Mouse (Mus musculus): ENCODE data around the gene Fbf1. TPM values are rescaled to one million over a fixed set of nuclear protein-coding genes. Genes with fewer than 3 reads are reported as not detected.
"Not testable (repeated sequence)": the region's sequence is repeated elsewhere in the genome, so short reads cannot be mapped to it uniquely, and the experiment has no call there.

The Fbf1 gene
- polyA plus RNA-seq, 1 experiment from 2014 or later, result 38.7 TPM

- H3K9ac ChIP-seq (replicated peaks; ENCODE audit: low read length), result peak overlapping the region; percentile 58
- H3K4me1 ChIP-seq (ENCODE audit: insufficient read depth, low read length), result peaks cover 56% of the 10 kb centered on the region
- peak overlapping the region; percentile 40 for H3K4me2 ChIP-seq (replicated peaks; ENCODE audit: low read depth, low read length)
- H3K9me3 ChIP-seq (ENCODE audit: low read length), result peaks cover 5% of the 10 kb centered on the region; the same call in 1 of the 2 replicates
- WGBS, result 47% methylated on average over 14 of the region's 14 CpGs
- no peaks in the 10 kb centered on the region for H3K36me3 ChIP-seq (ENCODE audit: insufficient read depth, low read length)
- H3K27ac ChIP-seq (ENCODE audit: low read length), result peak overlapping the region; percentile 99
- peak overlapping the region; percentile 19 for H3K4me3 ChIP-seq (ENCODE audit: low read length)
- no peaks in the 10 kb centered on the region for H3K27me3 ChIP-seq (ENCODE audit: insufficient read depth, low read length)
- peak; percentile 76 for ATAC-seq (ENCODE audit: low FRiP score, low TSS enrichment)
Measured at GRCm38 (mm10) chr11:116098711-116099460, 69.1 kb downstream of the Fbf1 start.

DNA sequence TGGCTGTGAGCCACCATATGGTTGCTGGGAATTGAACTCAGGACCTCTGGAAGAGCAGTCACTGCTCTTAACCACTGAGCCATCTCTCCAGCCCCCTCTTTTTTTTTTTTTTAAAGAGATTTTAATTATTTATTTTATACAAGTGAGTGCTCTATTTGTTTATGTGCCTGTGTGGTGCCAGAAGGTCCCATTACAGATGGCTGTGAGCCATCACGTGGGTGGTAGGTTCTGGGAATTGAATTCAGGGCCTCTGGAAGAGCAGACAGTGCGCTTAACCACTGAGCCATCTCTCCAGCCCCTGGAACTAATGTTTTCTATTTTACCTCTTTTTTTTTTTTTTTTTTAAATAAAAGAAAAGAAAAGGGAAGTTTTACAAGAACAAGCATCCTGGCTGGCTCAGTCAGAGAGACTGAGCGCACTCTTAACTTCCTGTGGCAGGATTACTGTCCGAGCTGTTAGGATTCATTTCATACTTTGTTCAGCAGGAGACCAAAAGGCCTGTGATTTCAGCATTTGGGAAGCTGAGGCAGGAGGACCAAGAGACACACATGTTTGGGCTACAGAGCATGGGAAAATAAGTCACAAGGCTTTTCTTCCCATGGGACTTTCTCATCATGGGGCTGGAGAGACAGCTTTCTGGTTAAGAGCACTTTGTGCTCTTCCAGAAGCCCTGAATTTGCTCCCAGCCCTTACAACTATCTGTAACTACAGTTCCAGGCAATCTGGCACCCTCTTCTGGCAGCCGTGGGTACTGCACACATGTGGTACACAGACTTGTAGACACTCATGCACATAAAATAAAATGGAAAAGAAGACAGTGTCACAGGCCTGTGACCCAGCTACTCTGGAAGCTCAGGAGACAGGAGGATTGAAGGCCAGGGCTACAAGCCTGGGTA lies 71.5 kb downstream of the Fbf1 start:
- ATAC-seq (ENCODE audit: low FRiP score, low TSS enrichment), result no peak
- Histone ChIP-seq H3K36me3 (ENCODE audit: insufficient read depth, low read length) (no peaks in the 10 kb centered on the region), H3K4me1 (ENCODE audit: insufficient read depth, low read length) (peaks cover 34% of the 10 kb centered on the region), H3K4me3 (ENCODE audit: low read length) (no peak overlapping the region), H3K9ac (replicated peaks; ENCODE audit: low read length) (no peak overlapping the region), H3K9me3 (ENCODE audit: low read length) (peaks cover 5% of the 10 kb centered on the region; the same call in 1 of the 2 replicates), H3K4me2 (replicated peaks; ENCODE audit: low read depth, low read length) (no peak overlapping the region), H3K27ac (ENCODE audit: low read length) (no peak overlapping the region), H3K27me3 (ENCODE audit: insufficient read depth, low read length) (no peaks in the 10 kb centered on the region)
- WGBS, result 93% methylated on average over 5 of the region's 5 CpGs

- no peak for ATAC-seq (ENCODE audit: low FRiP score, low TSS enrichment)
- Histone ChIP-seq H3K9me3 (ENCODE audit: low read length) (peaks cover 5% of the 10 kb centered on the region; the same call in 1 of the 2 replicates), H3K9ac (replicated peaks; ENCODE audit: low read length) (no peak overlapping the region), H3K27ac (ENCODE audit: low read length) (peak overlapping the region; percentile 20; the same call in 1 of the 2 replicates), H3K36me3 (ENCODE audit: insufficient read depth, low read length) (no peaks in the 10 kb centered on the region), H3K4me1 (ENCODE audit: insufficient read depth, low read length) (peaks cover 26% of the 10 kb centered on the region), H3K4me3 (ENCODE audit: low read length) (no peak overlapping the region), H3K4me2 (replicated peaks; ENCODE audit: low read depth, low read length) (no peak overlapping the region), H3K27me3 (ENCODE audit: insufficient read depth, low read length) (no peaks in the 10 kb centered on the region)
- WGBS, result 72% methylated on average over 3 of the region's 3 CpGs
Measured at GRCm38 (mm10) chr11:116095573-116095972, 72.4 kb downstream of the Fbf1 start.

- Histone ChIP-seq H3K4me1 (ENCODE audit: insufficient read depth, low read length) (peaks cover 10% of the 10 kb centered on the region), H3K9me3 (ENCODE audit: low read length) (peaks cover 5% of the 10 kb centered on the region; the same call in 1 of the 2 replicates), H3K9ac (replicated peaks; ENCODE audit: low read length) (peak overlapping the region; percentile 15; the same call in 1 of the 2 replicates), H3K36me3 (ENCODE audit: insufficient read depth, low read length) (no peaks in the 10 kb centered on the region), H3K4me2 (replicated peaks; ENCODE audit: low read depth, low read length) (no peak overlapping the region), H3K4me3 (ENCODE audit: low read length) (no peak overlapping the region), H3K27ac (ENCODE audit: low read length) (peak overlapping the region; percentile 73), H3K27me3 (ENCODE audit: insufficient read depth, low read length) (no peaks in the 10 kb centered on the region)
- ATAC-seq (ENCODE audit: low FRiP score, low TSS enrichment), result no peak
- 48% methylated on average over 16 of the region's 16 CpGs for WGBS
Measured at GRCm38 (mm10) chr11:116093771-116094565, 74.0 kb downstream of the Fbf1 start.

DNA sequence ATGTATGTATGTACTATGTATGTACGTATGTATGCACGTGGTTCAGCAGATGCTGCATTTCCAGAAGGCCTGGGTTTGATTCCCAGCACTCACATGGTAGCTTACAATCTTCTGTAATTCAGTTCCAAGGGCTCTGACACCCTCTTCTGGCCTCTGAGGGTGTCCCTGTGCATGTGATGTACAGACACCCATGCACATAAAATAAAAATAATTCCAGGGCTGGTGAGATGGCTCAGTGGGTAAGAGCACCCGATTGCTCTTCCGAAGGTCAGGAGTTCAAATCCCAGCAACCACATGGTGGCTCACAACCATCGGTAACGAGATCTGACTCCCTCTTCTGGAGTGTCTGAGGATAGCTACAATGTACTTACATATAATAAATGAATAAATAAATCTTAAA lies 75.0 kb downstream of the Fbf1 start:
- H3K4me2 ChIP-seq (replicated peaks; ENCODE audit: low read depth, low read length); H3K27me3 ChIP-seq (ENCODE audit: insufficient read depth, low read length); H3K9me3 ChIP-seq (ENCODE audit: low read length); H3K36me3 ChIP-seq (ENCODE audit: insufficient read depth, low read length); H3K4me1 ChIP-seq (ENCODE audit: insufficient read depth, low read length); H3K27ac ChIP-seq (ENCODE audit: low read length); H3K4me3 ChIP-seq (ENCODE audit: low read length); ATAC-seq (ENCODE audit: low FRiP score, low TSS enrichment); H3K9ac ChIP-seq (replicated peaks; ENCODE audit: low read length): not testable (repeated sequence)
- 90% methylated on average over 6 of the region's 6 CpGs for WGBS

Other genes with a start within 250 kb of the Fbf1 start
- 35.9 and 38.9 TPM in 2 replicates for gene Sap30bp, start 234.9 kb downstream of the Fbf1 start, polyA plus RNA-seq (2015; fragmentation: Nextera tagmentation; extraction: Ambion mirVana)
- gene Recql5, start 234.7 kb downstream of the Fbf1 start, polyA plus RNA-seq (2015; fragmentation: Nextera tagmentation; extraction: Ambion mirVana), result 25.3 and 26.9 TPM in 2 replicates
- gene Itgb4, start 193.5 kb downstream of the Fbf1 start, polyA plus RNA-seq (2015; fragmentation: Nextera tagmentation; extraction: Ambion mirVana), result 2.5 and 3.4 TPM in 2 replicates
- gene Galk1, start 155.4 kb downstream of the Fbf1 start, polyA plus RNA-seq (2015; fragmentation: Nextera tagmentation; extraction: Ambion mirVana), result 222 and 240 TPM in 2 replicates
- 1,676 and 1,744 TPM in 2 replicates for gene H3f3b, start 140.2 kb downstream of the Fbf1 start, polyA plus RNA-seq (2015; fragmentation: Nextera tagmentation; extraction: Ambion mirVana)
- gene Unk, start 137.8 kb downstream of the Fbf1 start, polyA plus RNA-seq (2015; fragmentation: Nextera tagmentation; extraction: Ambion mirVana), result 41.2 and 46.6 TPM in 2 replicates
- gene Unc13d, start 90.2 kb downstream of the Fbf1 start, polyA plus RNA-seq (2015; fragmentation: Nextera tagmentation; extraction: Ambion mirVana), result 1.00 and 1.4 TPM in 2 replicates
- gene Wbp2, start 81.2 kb downstream of the Fbf1 start, polyA plus RNA-seq (2015; fragmentation: Nextera tagmentation; extraction: Ambion mirVana), result 99.4 and 123 TPM in 2 replicates
- 23.9 and 31.2 TPM in 2 replicates for gene Trim47, start 41.0 kb downstream of the Fbf1 start, polyA plus RNA-seq (2015; fragmentation: Nextera tagmentation; extraction: Ambion mirVana)
- 4.9 and 6.3 TPM in 2 replicates for gene Trim65, start 37.0 kb downstream of the Fbf1 start, polyA plus RNA-seq (2015; fragmentation: Nextera tagmentation; extraction: Ambion mirVana)
- gene Mrpl38, start 29.3 kb downstream of the Fbf1 start, polyA plus RNA-seq (2015; fragmentation: Nextera tagmentation; extraction: Ambion mirVana), result 119 and 120 TPM in 2 replicates
- gene Ten1, start 30.7 kb upstream of the Fbf1 start, polyA plus RNA-seq (2015; fragmentation: Nextera tagmentation; extraction: Ambion mirVana), result 85.0 and 85.9 TPM in 2 replicates
- 46.1 and 48.8 TPM in 2 replicates for gene Acox1, start 30.9 kb upstream of the Fbf1 start, polyA plus RNA-seq (2015; fragmentation: Nextera tagmentation; extraction: Ambion mirVana)
- 3.5 and 4.1 TPM in 2 replicates for gene Evpl, start 69.9 kb upstream of the Fbf1 start, polyA plus RNA-seq (2015; fragmentation: Nextera tagmentation; extraction: Ambion mirVana)
- 95.9 and 96.7 TPM in 2 replicates for gene Srp68, start 106.1 kb upstream of the Fbf1 start, polyA plus RNA-seq (2015; fragmentation: Nextera tagmentation; extraction: Ambion mirVana)
- gene Galr2, start 112.8 kb upstream of the Fbf1 start, polyA plus RNA-seq (2015; fragmentation: Nextera tagmentation; extraction: Ambion mirVana), result 0.14 and 0.19 TPM in 2 replicates
- 71.5 and 72.5 TPM in 2 replicates for gene Exoc7, start 139.1 kb upstream of the Fbf1 start, polyA plus RNA-seq (2015; fragmentation: Nextera tagmentation; extraction: Ambion mirVana)
- 2.7 and 3.5 TPM in 2 replicates for gene Foxj1, start 167.2 kb upstream of the Fbf1 start, polyA plus RNA-seq (2015; fragmentation: Nextera tagmentation; extraction: Ambion mirVana)
- 6.1 and 6.8 TPM in 2 replicates for gene Rnf157, start 244.9 kb upstream of the Fbf1 start, polyA plus RNA-seq (2015; fragmentation: Nextera tagmentation; extraction: Ambion mirVana)